Mouse (Mus musculus) CD4-positive helper T cell, adult 2 months (primary cell): Measurements from ENCODE around the gene Tacc3.

Experiments
- DNase-seq: peaks from one replicate; pipeline ENCODE4 v3.0.0-alpha.2; 2012; ENCODE audit warnings: low read depth, missing footprints, low spot score

Gene Tacc3

GRCm38 (mm10) chr5:33723019-33723640 lies 65.2 kb downstream of the Tacc3 start:
- DNase-seq = no peak

GRCm38 (mm10) chr5:33723641-33724465 lies 65.9 kb downstream of the Tacc3 start:
- no peak for DNase-seq

- DNase-seq = no peak
Observed at GRCm38 (mm10) chr5:33726081-33726647, 68.2 kb downstream of the Tacc3 start.

GRCm38 (mm10) chr5:33726891-33727290 lies 69.0 kb downstream of the Tacc3 start:
- no peak for DNase-seq
